Mouse (Mus musculus) ovary, adult 2 months (tissue): ENCODE data around the gene Ovca2. TPM values are rescaled to one million over a fixed set of nuclear protein-coding genes. Genes with fewer than 3 reads are reported as not detected.

Experiments used
- polyA plus RNA-seq: library from polyadenylated mRNA; depleted of rRNA; stranded (reverse); fragments of >200 nt; gene quantifications from 2 replicates; pipeline ENCODE4 v1.2.3, GENCODE M21; 2012; rRNA removed

The Ovca2 gene
- polyA plus RNA-seq = 12.9 and 16.5 TPM in 2 replicates

GRCm38 (mm10) chr11:75178672-75179208 lies at the start of gene Ovca2:
Gene Ovca2, minus strand, starts transcription at chr11:75178835.

DNA sequence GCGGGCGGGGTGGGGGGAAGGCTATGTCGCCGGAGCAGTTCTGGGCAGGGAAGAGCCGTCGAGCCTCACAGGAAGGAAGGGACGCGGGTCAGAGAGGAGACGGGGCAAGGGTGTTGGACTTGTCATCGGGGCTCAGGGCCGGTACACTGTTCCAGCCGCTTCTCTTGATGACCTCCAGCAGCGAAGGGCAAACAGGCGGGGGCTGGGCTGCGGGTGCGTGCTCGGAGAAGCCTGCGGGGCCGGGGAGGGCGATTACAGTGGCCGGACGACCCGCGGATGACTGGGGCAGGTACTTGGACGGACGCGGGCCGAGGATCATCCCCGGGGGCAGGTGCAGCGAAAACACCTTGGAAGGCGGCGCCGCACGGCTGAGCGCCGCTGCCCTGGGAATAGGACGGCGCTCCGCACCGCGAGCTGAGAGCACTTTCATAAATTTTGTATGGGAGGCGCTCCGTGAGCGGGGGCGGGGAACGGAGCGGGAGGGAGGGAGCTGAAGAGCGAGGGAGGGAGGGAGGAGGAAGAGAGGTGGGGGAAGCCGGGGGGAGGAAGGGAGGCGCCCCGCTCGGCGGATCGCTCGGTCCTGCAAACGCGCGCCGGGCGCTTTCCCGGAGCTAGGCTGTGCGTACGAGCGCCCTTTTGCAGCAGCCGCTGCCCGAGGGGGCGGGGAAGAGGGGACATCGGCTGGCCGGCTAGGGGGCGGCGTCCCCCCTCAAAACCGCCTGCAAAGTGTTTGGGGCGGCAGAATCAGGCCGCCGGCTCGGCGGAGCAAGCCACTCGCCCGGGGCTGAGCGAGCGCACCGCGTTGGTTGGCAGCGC lies 14.8 kb upstream of the Ovca2 start, which contains the start of gene Rtn4rl1:
Rtn4rl1 (plus strand) TSS at position 528 of the 816 bp plus-strand sequence.

GRCm38 (mm10) chr11:75190905-75191441 lies 12.3 kb upstream of the Ovca2 start, which contains the start of gene Dph1:
Gene Dph1, minus strand, starts transcription at chr11:75191241.

DNA sequence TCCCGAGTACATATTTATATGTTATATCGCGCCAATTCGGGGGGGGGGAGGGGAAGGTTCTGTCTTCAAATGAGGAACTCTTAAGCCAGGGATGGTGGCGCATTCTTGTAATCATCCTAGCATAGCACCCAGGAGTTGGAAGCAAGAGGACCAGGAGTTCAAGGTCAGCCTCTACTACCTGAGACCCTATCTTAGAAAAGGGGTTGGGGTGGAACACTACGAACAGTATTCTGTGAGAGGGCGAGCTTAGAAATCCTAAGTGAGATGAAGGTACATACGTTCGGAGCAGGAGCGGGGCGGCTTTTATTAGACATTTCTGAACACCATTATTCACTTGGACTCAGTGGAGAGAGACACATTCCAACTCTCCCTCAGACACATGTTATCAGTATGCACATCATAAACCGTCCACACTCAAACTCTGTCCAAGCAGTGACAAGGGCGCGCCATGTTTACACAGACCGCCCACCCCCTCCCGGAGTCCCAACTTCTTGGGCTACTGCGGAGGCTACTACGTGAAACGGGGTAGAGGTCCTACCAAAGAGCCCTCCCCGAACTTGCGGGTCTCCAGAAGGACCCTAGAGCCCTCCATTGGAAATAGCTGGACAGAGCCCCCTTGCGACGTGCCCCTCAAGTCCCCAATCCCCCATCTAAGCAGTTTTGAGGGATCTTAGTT lies 9.1 kb downstream of the Ovca2 start, which contains the start of gene Hic1:
Hic1 (minus strand) TSS at position 115 of the 676 bp plus-strand sequence.

Other genes starting within 250 kb of the Ovca2 start
- gene Hic1, start 9.3 kb downstream of the Ovca2 start, polyA plus RNA-seq = 76.1 and 102 TPM in 2 replicates
- gene Dph1, start 12.4 kb upstream of the Ovca2 start, polyA plus RNA-seq = 63.7 and 64.0 TPM in 2 replicates
- gene Rtn4rl1, start 14.9 kb upstream of the Ovca2 start, polyA plus RNA-seq = 21.0 and 21.6 TPM in 2 replicates
- gene Rpa1, start 169.5 kb upstream of the Ovca2 start, polyA plus RNA-seq = 23.3 and 26.9 TPM in 2 replicates
- gene Smyd4, start 169.6 kb upstream of the Ovca2 start, polyA plus RNA-seq = 5.8 and 6.2 TPM in 2 replicates
- gene Serpinf1, start 243.9 kb upstream of the Ovca2 start, polyA plus RNA-seq = 367 and 447 TPM in 2 replicates